Mouse (Mus musculus) inflammation-experienced regulatory T-cells, adult 16 weeks (primary cell): Measurements from ENCODE around the gene Colgalt2. TPM values are rescaled to one million over a fixed set of nuclear protein-coding genes. Genes with fewer than 3 reads are reported as not detected.

Experiments used
- polyA plus RNA-seq: library from polyadenylated mRNA; unstranded; fragments of 100-300 nt; shearing (Covaris generic); gene quantifications from one replicate; pipeline ENCODE4 v1.2.1, GENCODE M21; 2017

Colgalt2 gene
- polyA plus RNA-seq, result not detected

DNA sequence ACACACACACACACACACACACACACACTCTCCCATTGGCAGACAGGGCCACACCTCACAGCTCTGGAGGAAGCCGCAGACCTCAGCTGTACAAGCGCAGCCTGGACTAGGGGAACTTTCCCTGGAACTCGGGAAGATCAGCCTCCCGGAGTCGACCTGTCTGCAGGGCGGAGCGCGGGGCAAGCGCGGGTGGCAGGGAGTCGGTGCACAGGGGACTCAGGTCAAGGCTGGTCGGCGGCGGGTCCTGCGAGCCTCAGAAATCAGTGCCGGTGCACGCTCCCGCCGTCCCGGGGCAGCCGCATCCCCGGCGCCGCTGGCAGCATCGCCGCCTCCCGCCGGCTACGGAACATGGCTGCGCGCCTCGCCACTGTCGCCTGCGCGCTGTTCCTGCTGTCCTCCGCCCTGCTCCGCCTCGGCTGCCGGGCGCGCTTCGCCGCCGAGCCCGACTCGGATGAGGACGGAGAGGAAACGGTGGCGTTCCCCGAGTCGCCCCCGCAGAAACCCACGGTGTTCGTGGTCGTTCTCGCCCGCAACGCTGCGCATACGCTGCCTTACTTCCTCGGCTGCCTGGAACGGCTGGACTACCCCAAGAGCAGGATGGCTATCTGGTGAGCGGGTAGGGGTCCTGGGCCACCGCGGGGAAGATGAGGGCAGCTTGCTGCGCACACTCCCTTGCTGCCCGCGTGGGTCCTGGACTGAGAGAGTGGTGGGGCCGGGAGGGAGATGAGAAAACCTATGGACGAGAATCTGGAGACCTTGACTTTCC is at the start of gene Colgalt2:
Gene Colgalt2, plus strand, starts transcription at position 41 of the 766 bp plus-strand sequence.

DNA sequence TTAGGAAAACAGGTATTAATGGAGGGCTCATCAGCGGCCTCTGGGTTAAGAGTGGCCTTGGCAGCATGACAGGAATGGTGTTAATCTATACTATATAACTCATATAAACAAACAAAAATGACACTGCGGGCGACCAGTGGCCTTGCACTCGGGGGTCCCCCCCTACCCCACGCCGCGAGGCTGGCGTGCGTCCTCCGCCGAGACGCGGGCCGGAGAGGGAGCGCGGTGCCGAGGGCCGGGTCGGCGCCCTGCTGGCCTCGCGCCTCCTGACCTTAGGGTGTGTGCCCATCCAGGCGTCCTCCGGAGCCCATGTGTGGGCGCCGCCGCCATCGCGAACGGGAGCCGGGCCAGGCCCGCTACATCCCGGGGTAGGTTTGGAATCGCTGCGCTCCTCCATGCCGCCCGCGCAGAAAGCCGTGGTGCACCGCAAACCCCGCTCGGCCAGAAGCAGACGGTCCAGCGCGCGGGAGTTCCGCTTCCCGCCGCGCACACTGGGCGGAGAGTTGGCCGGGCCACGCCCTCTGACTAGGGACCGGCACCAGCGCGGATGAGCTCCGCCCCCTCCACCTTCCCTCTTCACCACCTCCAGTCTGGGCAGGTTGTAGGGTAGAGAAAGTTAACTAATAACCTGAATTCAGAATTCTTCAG is 13.3 kb upstream of the Colgalt2 start, which contains the start of gene Tsen15:
Gene Tsen15, minus strand, starts transcription at position 501 of the 648 bp plus-strand sequence.

Other genes starting within 250 kb of the Colgalt2 start
- gene Tsen15, start 13.1 kb upstream of the Colgalt2 start, polyA plus RNA-seq, result 28.5 TPM